Mouse (Mus musculus): Measurements from ENCODE around the gene Olfr986.
"Not testable (repeated sequence)": the region's sequence is repeated elsewhere in the genome, so short reads cannot be mapped to it uniquely, and the experiment has no call there.

- not testable (repeated sequence) for TF ChIP-seq CTCF (conservative IDR thresholded peaks at IDR 0.05; ENCODE audit: low read length); NANOG (IDR thresholded peaks at IDR 0.05; ENCODE audit: borderline replicate concordance, low read length); POU5F1 (IDR thresholded peaks at IDR 0.05; ENCODE audit: borderline replicate concordance, low read length)
Observed at GRCm38 (mm10) chr9:40185166-40185565, 4.4 kb downstream of the Olfr986 start.

All from E14TG2a.4 (cell line).